Mouse (Mus musculus): ENCODE results near the gene Grid2.

Grid2 gene

GRCm38 (mm10) chr6:64046732-64047131 lies 791.1 kb downstream of the Grid2 start:
- no peak for DNase-seq (ENCODE audit: inconsistent age in 2 of 2, low spot score in 1 of 2)

GRCm38 (mm10) chr6:64047950-64048349 lies 792.3 kb downstream of the Grid2 start:
- no peak for DNase-seq (ENCODE audit: inconsistent age in 2 of 2, low spot score in 1 of 2)

- no peak for DNase-seq (ENCODE audit: inconsistent age in 2 of 2, low spot score in 1 of 2)
These were observed 808.2 kb downstream of the Grid2 start for GRCm38 (mm10) chr6:64063858-64064257.

GRCm38 (mm10) chr6:64064704-64065103 lies 809.0 kb downstream of the Grid2 start:
- no peak for DNase-seq (ENCODE audit: inconsistent age in 2 of 2, low spot score in 1 of 2)

- no peak for DNase-seq (ENCODE audit: inconsistent age in 2 of 2, low spot score in 1 of 2)
These were observed 817.7 kb downstream of the Grid2 start for GRCm38 (mm10) chr6:64073406-64073805.

- no peak for DNase-seq (ENCODE audit: inconsistent age in 2 of 2, low spot score in 1 of 2)
These were observed 822.2 kb downstream of the Grid2 start for GRCm38 (mm10) chr6:64077911-64078310.

- DNase-seq (ENCODE audit: inconsistent age in 2 of 2, low spot score in 1 of 2), result no peak
These were observed 843.0 kb downstream of the Grid2 start for GRCm38 (mm10) chr6:64098662-64099061.

GRCm38 (mm10) chr6:64114594-64114993 lies 858.9 kb downstream of the Grid2 start:
- no peak for DNase-seq (ENCODE audit: inconsistent age in 2 of 2, low spot score in 1 of 2)

GRCm38 (mm10) chr6:64136275-64136674 lies 880.6 kb downstream of the Grid2 start:
- no peak for DNase-seq (ENCODE audit: inconsistent age in 2 of 2, low spot score in 1 of 2)

- DNase-seq (ENCODE audit: inconsistent age in 2 of 2, low spot score in 1 of 2), result no peak
These were observed 892.9 kb downstream of the Grid2 start for GRCm38 (mm10) chr6:64148613-64149012.

- no peak for DNase-seq (ENCODE audit: inconsistent age in 2 of 2, low spot score in 1 of 2)
These were observed 919.4 kb downstream of the Grid2 start for GRCm38 (mm10) chr6:64174995-64175612.

GRCm38 (mm10) chr6:64193646-64194045 lies 938.0 kb downstream of the Grid2 start:
- no peak for DNase-seq (ENCODE audit: inconsistent age in 2 of 2, low spot score in 1 of 2)

GRCm38 (mm10) chr6:64202396-64203122 lies 946.9 kb downstream of the Grid2 start:
- no peak for DNase-seq (ENCODE audit: inconsistent age in 2 of 2, low spot score in 1 of 2)

- DNase-seq (ENCODE audit: inconsistent age in 2 of 2, low spot score in 1 of 2), result no peak
These were observed 980.7 kb downstream of the Grid2 start for GRCm38 (mm10) chr6:64236351-64236750.

- no peak for DNase-seq (ENCODE audit: inconsistent age in 2 of 2, low spot score in 1 of 2)
These were observed 984.9 kb downstream of the Grid2 start for GRCm38 (mm10) chr6:64240526-64240925.

GRCm38 (mm10) chr6:64245951-64246350 lies 990.3 kb downstream of the Grid2 start:
- DNase-seq (ENCODE audit: inconsistent age in 2 of 2, low spot score in 1 of 2), result no peak

GRCm38 (mm10) chr6:64251041-64251440 lies 995.4 kb downstream of the Grid2 start:
- DNase-seq (ENCODE audit: inconsistent age in 2 of 2, low spot score in 1 of 2), result no peak

GRCm38 (mm10) chr6:64263517-64263916 lies 1007.8 kb downstream of the Grid2 start:
- peak in 1 of 2 experiments; percentile 40 for DNase-seq (ENCODE audit: inconsistent age in 2 of 2, low spot score in 1 of 2)

- DNase-seq (ENCODE audit: inconsistent age in 2 of 2, low spot score in 1 of 2), result no peak
These were observed 1008.5 kb downstream of the Grid2 start for GRCm38 (mm10) chr6:64264224-64264623.

- no peak for DNase-seq (ENCODE audit: inconsistent age in 2 of 2, low spot score in 1 of 2)
These were observed 1018.8 kb downstream of the Grid2 start for GRCm38 (mm10) chr6:64274319-64275114.

- no peak for DNase-seq (ENCODE audit: inconsistent age in 2 of 2, low spot score in 1 of 2)
These were observed 1024.3 kb downstream of the Grid2 start for GRCm38 (mm10) chr6:64279927-64280326.

GRCm38 (mm10) chr6:64293761-64294160 lies 1038.1 kb downstream of the Grid2 start:
- DNase-seq (ENCODE audit: inconsistent age in 2 of 2, low spot score in 1 of 2), result no peak

Measured in adrenal gland, adult (tissue).